Mouse (Mus musculus) heart, embryonic 15.5 days (tissue): ENCODE measurements around the gene Sirpa. TPM values are rescaled to one million over a fixed set of nuclear protein-coding genes. Genes with fewer than 3 reads are reported as not detected.

Experiments
- polyA plus RNA-seq: library from polyadenylated mRNA; unstranded; fragments of >200 nt; fragmentation: Nextera tagmentation; extraction: Ambion mirVana; gene quantifications from 2 replicates; pipeline ENCODE4 v1.2.1, GENCODE M21; 2015

Sirpa gene
- polyA plus RNA-seq, 1 experiment from 2014 or later: 13.8 TPM

Other genes starting within 250 kb of the Sirpa start
- 0.39 and 0.51 TPM in 2 replicates for gene Il1b, start 221.7 kb upstream of the Sirpa start, polyA plus RNA-seq
- gene F830045P16Rik, start 56.2 kb upstream of the Sirpa start, polyA plus RNA-seq: not detected in 2 replicates
- 0.13 and 0.33 TPM in 2 replicates for gene Pdyn, start 107.0 kb downstream of the Sirpa start, polyA plus RNA-seq
- 6.0 and 8.9 TPM in 2 replicates for gene Stk35, start 207.7 kb downstream of the Sirpa start, polyA plus RNA-seq